Mouse (Mus musculus) adipose tissue, adult 10 weeks (tissue): ENCODE data around the gene Numb. TPM values are rescaled to one million over a fixed set of nuclear protein-coding genes. Genes with fewer than 3 reads are reported as not detected.

Source experiments
- polyA plus RNA-seq: library from polyadenylated mRNA; stranded (reverse); fragments of 350-450 nt; fragmentation: Illumina TruSeq; extraction: RNeasy Lipid Tissue Mini Kit (QIAGEN cat#74804); gene quantifications from one replicate; pipeline ENCODE4 v1.2.3, GENCODE M21; 2014; ENCODE audit warnings: low read depth, low replicate concordance

Gene Numb
- polyA plus RNA-seq: 34.6 TPM

DNA sequence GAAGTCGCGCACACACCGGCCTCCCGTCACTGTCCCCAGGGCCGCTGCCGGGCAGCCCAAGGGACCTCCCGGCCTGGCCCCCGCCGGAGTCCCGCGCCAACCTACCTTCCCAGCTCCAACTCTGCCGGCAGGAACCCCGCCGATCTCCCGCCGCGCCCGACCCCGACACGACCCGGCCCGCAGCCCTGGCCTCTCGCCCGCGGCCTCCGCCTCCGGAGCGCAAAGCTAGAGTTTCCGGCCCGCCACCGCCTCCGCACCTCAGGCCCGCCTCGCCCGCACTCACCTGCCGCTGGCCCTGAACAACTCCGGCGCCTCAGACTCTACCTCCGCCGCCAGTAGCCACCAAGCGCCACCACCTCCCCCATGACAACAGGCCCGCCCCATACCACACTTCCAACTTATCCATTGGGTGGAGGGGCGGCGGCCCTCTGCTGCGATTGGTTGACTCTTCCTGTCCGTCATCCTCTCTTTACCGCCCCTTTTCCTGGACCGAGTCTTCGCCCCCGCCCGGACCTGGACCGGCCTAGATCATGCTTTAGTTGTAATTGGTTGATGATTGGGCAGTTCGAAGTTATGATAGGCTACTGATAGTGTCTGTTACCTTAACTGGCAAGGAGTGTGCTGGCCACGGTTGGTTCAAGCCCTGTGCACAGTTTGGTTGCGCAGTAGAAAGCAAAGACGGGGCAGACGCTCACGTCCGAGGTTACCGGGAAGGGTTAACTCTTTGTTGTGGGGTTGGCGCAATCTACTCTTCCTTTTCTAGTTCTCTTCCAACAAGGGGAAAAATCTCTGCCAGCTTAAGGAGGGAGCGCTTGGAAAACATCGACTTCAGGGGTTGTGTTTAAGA is at the start of gene Numb:
Numb (minus strand) TSS at position 400 of the 847 bp plus-strand sequence.

DNA sequence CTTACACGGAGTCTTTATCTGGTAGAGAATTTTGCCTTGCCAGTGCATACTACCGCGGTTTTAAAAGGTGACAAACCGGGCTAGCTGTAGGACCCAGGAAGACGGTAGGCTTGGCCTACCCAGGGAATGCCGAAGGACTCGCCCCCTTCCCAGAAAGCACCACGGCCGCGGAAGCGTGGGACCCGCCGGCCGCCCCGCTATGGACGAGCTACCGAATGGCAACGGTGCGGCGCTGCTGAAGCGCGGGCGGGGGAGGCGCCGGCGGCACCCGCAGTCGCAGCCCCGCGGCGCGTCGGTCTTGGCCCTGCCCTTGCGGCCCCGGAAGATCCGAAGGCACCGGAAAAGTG is 28.7 kb upstream of the Numb start, which contains the start of gene Riox1:
Riox1 (plus strand) TSS at position 116 of the 347 bp plus-strand sequence.

DNA sequence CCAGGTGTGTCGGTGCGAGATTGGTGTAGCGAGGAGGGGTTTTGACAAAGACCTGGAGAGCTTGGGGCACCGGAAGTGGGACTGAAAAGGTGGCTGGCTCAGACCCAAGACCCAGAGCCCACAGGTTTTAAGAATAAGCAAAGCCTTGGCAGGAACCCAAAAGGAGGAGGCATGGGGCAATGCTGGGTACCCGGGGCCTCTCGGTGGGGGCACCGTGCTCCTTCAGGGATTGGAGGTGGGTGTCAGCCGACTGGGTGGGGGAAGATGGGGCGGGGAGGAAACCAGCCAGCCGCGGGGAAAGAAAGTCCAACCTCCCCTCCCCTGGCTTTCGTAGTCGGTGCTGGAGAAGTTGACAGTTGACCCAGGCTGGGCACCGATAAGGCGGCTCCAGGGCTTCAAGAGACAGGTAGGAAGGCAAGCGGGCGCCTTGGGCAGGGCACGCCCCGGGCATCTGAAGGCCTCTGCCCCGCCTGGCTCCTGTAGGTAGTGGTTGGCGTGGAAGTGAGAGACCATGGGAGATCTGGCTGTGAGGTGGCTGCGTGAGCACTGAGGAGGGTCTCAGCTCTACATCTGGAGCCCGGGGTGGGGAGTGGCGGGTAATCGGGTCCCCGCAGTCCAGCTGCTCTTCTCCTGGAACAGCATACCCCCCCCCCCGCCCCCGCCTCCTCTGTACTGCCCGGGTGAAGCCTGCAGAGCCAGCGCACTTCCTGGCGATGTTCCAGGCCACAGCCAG is 158.3 kb downstream of the Numb start, which contains the start of gene Papln:
Papln (plus strand) TSS at position 324 of the 733 bp plus-strand sequence.

Other genes starting within 250 kb of the Numb start
- gene Psen1, start 233.8 kb downstream of the Numb start, polyA plus RNA-seq: 47.5 TPM
- 6.5 TPM for gene Papln, start 158.3 kb downstream of the Numb start, polyA plus RNA-seq
- gene Riox1, start 28.7 kb upstream of the Numb start, polyA plus RNA-seq: 6.8 TPM
- gene Heatr4, start 62.9 kb upstream of the Numb start, polyA plus RNA-seq: 0.60 TPM
- gene Acot2, start 65.9 kb upstream of the Numb start, polyA plus RNA-seq: 11.1 TPM
- gene Acot1, start 87.6 kb upstream of the Numb start, polyA plus RNA-seq: 39.7 TPM
- gene Acot4, start 116.4 kb upstream of the Numb start, polyA plus RNA-seq: 2.2 TPM
- gene Gm49366, start 117.0 kb upstream of the Numb start, polyA plus RNA-seq: not detected
- not detected for gene Acot3, start 130.2 kb upstream of the Numb start, polyA plus RNA-seq
- gene Acot5, start 147.4 kb upstream of the Numb start, polyA plus RNA-seq: 0.42 TPM
- gene Acot6, start 178.7 kb upstream of the Numb start, polyA plus RNA-seq: 6.1 TPM
- 13.8 TPM for gene Dnal1, start 192.4 kb upstream of the Numb start, polyA plus RNA-seq
- 0.45 TPM for gene Pnma1, start 226.6 kb upstream of the Numb start, polyA plus RNA-seq